Mouse (Mus musculus): ENCODE measurements around the gene Zfp219.
"Not testable (repeated sequence)": the region's sequence is repeated elsewhere in the genome, so short reads cannot be mapped to it uniquely, and the experiment has no call there.

Gene Zfp219

GRCm38 (mm10) chr14:52020486-52021137 lies at the start of gene Zfp219:
TSS of gene Zfp219 (minus strand) at chr14:52020733.
- no peak for DNase-seq (ENCODE audit: low spot score)

GRCm38 (mm10) chr14:52066135-52066534 lies 45.6 kb upstream of the Zfp219 start:
- no peak for DNase-seq (ENCODE audit: low spot score)

GRCm38 (mm10) chr14:52061798-52062197 lies 41.3 kb upstream of the Zfp219 start:
- no peak for DNase-seq (ENCODE audit: low spot score)

- no peak for DNase-seq (ENCODE audit: low spot score)
Measured at GRCm38 (mm10) chr14:52060800-52061199, 40.3 kb upstream of the Zfp219 start.

GRCm38 (mm10) chr14:52059982-52060381 lies 39.4 kb upstream of the Zfp219 start:
- no peak for DNase-seq (ENCODE audit: low spot score)

- not testable (repeated sequence) for DNase-seq (ENCODE audit: low spot score)
Measured at GRCm38 (mm10) chr14:52052720-52053119, 32.2 kb upstream of the Zfp219 start.

GRCm38 (mm10) chr14:52045966-52046565 lies 25.5 kb upstream of the Zfp219 start:
- no peak for DNase-seq (ENCODE audit: low spot score)

- DNase-seq (ENCODE audit: low spot score), result no peak
Measured at GRCm38 (mm10) chr14:52044901-52045678, 24.6 kb upstream of the Zfp219 start.

- no peak for DNase-seq (ENCODE audit: low spot score)
Measured at GRCm38 (mm10) chr14:52043446-52043845, 22.9 kb upstream of the Zfp219 start.

- not testable (repeated sequence) for DNase-seq (ENCODE audit: low spot score)
Measured at GRCm38 (mm10) chr14:52042359-52042758, 21.8 kb upstream of the Zfp219 start, which contains the start of gene Olfr221. TSS of gene Olfr221 (minus strand) at chr14:52042459.

- no peak for DNase-seq (ENCODE audit: low spot score)
Measured at GRCm38 (mm10) chr14:52039332-52039731, 18.8 kb upstream of the Zfp219 start.

- no peak for DNase-seq (ENCODE audit: low spot score)
Measured at GRCm38 (mm10) chr14:52035926-52036325, 15.4 kb upstream of the Zfp219 start.

- no peak for DNase-seq (ENCODE audit: low spot score)
Measured at GRCm38 (mm10) chr14:52026342-52026741, 5.8 kb upstream of the Zfp219 start.

GRCm38 (mm10) chr14:52024133-52024532 lies 3.6 kb upstream of the Zfp219 start:
- DNase-seq (ENCODE audit: low spot score), result no peak

GRCm38 (mm10) chr14:52022709-52023459 lies 2.4 kb upstream of the Zfp219 start:
- DNase-seq (ENCODE audit: low spot score), result peak; percentile 74

- DNase-seq (ENCODE audit: low spot score), result no peak
Measured at GRCm38 (mm10) chr14:52022244-52022708, 1.7 kb upstream of the Zfp219 start.

- DNase-seq (ENCODE audit: low spot score), result no peak
Measured at GRCm38 (mm10) chr14:52021568-52022212, 1.2 kb upstream of the Zfp219 start.

GRCm38 (mm10) chr14:52021138-52021529 lies 601 bp upstream of the Zfp219 start:
- no peak for DNase-seq (ENCODE audit: low spot score)

GRCm38 (mm10) chr14:52019590-52020340 lies 768 bp downstream of the Zfp219 start:
- DNase-seq (ENCODE audit: low spot score), result peak; percentile 91

GRCm38 (mm10) chr14:52019051-52019589 lies 1.4 kb downstream of the Zfp219 start:
- DNase-seq (ENCODE audit: low spot score), result no peak
